ENCODE assay signal across 28 mouse cellular contexts in genomic region chr12:82698886-82699527, GRCm38 (mm10).
A peak's percentile ranks its signal among the peaks of the same experiment; 100 is the strongest.
DNase-seq lines count a peak whose midpoint lies in the region; ATAC-seq and TF ChIP-seq lines count a peak whose summit lies in the region.
"Had no signal": no experiment of that assay in that cellular context is flagged by ENCODE, and none has a peak within 500 bp of the region (broad histone marks: within the 10 kb centered on the region; RNA-seq: fewer than 3 reads in every experiment).

No protein-coding gene starts in this region.

- ATAC-seq in hindbrain, postnatal 0 days: peak; percentile 35; the same call in 1 of the 2 replicates
- ATAC-seq in hindbrain, embryonic 16.5 days: no peak
- ATAC-seq in lung, postnatal 0 days: no peak
- ATAC-seq in stomach, postnatal 0 days (ENCODE audit: low FRiP score, low TSS enrichment): peak; percentile 54; the same call in 1 of the 2 replicates
- ATAC-seq: intestine, embryonic 15.5 days; midbrain, embryonic 13.5 days; Patski had no signal

- no peak overlapping the region for H3K9ac ChIP-seq in hindbrain, postnatal 0 days (replicated peaks; ENCODE audit: low read length)
- H3K9ac ChIP-seq in hindbrain, embryonic 16.5 days (ENCODE audit: low read depth, low read length): no peak overlapping the region
- no peak overlapping the region for H3K9ac ChIP-seq in lung, postnatal 0 days (replicated peaks; ENCODE audit: low read depth)
- no peak overlapping the region for H3K9ac ChIP-seq in stomach, postnatal 0 days (ENCODE audit: low read length)
- H3K9ac ChIP-seq: heart, embryonic 13.5 days; hindbrain, embryonic 15.5 days; intestine, embryonic 15.5 days; limb, embryonic 12.5 days; liver, embryonic 15.5 days; midbrain, embryonic 13.5 days; neural tube, embryonic 13.5 days had no signal

- TF ChIP-seq CTCF in hindbrain, postnatal 0 days (IDR thresholded peaks at IDR 0.05; ENCODE audit: low read depth): no peak
- no peak for TF ChIP-seq CTCF in lung, postnatal 0 days (IDR thresholded peaks at IDR 0.05)
- TF ChIP-seq CTCF in stomach, postnatal 0 days (IDR thresholded peaks at IDR 0.05; ENCODE audit: low read depth): no peak

- peaks cover 3% of the 10 kb centered on the region; the same call in 1 of the 2 replicates for H3K4me1 ChIP-seq in hindbrain, postnatal 0 days (ENCODE audit: insufficient read depth, low read length)
- peaks cover 3% of the 10 kb centered on the region; the same call in 1 of the 2 replicates for H3K4me1 ChIP-seq in hindbrain, embryonic 16.5 days (ENCODE audit: control insufficient read depth, insufficient read depth, low read depth, low read length)
- peaks cover 3% of the 10 kb centered on the region; the same call in 1 of the 2 replicates for H3K4me1 ChIP-seq in lung, postnatal 0 days (ENCODE audit: insufficient read depth, low read depth, low read length)
- no peaks in the 10 kb centered on the region for H3K4me1 ChIP-seq in stomach, postnatal 0 days (replicated peaks; ENCODE audit: control insufficient read depth, insufficient read depth)
- H3K4me1 ChIP-seq: hindbrain, embryonic 15.5 days; intestine, embryonic 15.5 days; megakaryocyte, embryonic 14.5 days; midbrain, embryonic 13.5 days had no signal

- no peak overlapping the region for H3K27ac ChIP-seq in hindbrain, postnatal 0 days
- no peak overlapping the region for H3K27ac ChIP-seq in hindbrain, embryonic 16.5 days (ENCODE audit: low read depth, low read length)
- no peak overlapping the region for H3K27ac ChIP-seq in lung, postnatal 0 days (ENCODE audit: low read length)
- 0 out of 2 replicates have a peak overlapping the region, but pooled peaks have one; percentile 31 for H3K27ac ChIP-seq in stomach, postnatal 0 days (replicated peaks)
- H3K27ac ChIP-seq: heart, embryonic 13.5 days; hindbrain, embryonic 10.5 days; hindbrain, embryonic 15.5 days; intestine, embryonic 15.5 days; limb, embryonic 12.5 days; liver, embryonic 15.5 days; midbrain, embryonic 13.5 days; neural tube, embryonic 13.5 days had no signal

- no peak overlapping the region for H3K4me2 ChIP-seq in hindbrain, postnatal 0 days (ENCODE audit: low read depth, low read length)
- no peak overlapping the region for H3K4me2 ChIP-seq in hindbrain, embryonic 16.5 days (ENCODE audit: low read length)
- H3K4me2 ChIP-seq in lung, postnatal 0 days (replicated peaks; ENCODE audit: low read depth, low read length): no peak overlapping the region
- H3K4me2 ChIP-seq in stomach, postnatal 0 days (replicated peaks; ENCODE audit: low read depth): no peak overlapping the region
- H3K4me2 ChIP-seq: heart, embryonic 13.5 days; hindbrain, embryonic 15.5 days; intestine, embryonic 15.5 days; limb, embryonic 12.5 days; liver, embryonic 15.5 days; midbrain, embryonic 13.5 days; neural tube, embryonic 13.5 days had no signal

- H3K4me3 ChIP-seq in hindbrain, postnatal 0 days (ENCODE audit: low read length): no peak overlapping the region
- H3K4me3 ChIP-seq in hindbrain, embryonic 16.5 days (ENCODE audit: low read length): no peak overlapping the region
- H3K4me3 ChIP-seq in lung, postnatal 0 days (ENCODE audit: low read depth, low read length): no peak overlapping the region
- H3K4me3 ChIP-seq in stomach, postnatal 0 days (ENCODE audit: low read depth, low read length): no peak overlapping the region
- H3K4me3 ChIP-seq: erythroblast, embryonic 14.5 days; heart, embryonic 13.5 days; hindbrain, embryonic 10.5 days; hindbrain, embryonic 15.5 days; intestine, embryonic 15.5 days; limb, embryonic 12.5 days; liver, embryonic 15.5 days; megakaryocyte, embryonic 14.5 days; midbrain, embryonic 13.5 days; neural tube, embryonic 13.5 days had no signal

- TF ChIP-seq EP300 in lung, postnatal 0 days (IDR thresholded peaks at IDR 0.05): no peak
- TF ChIP-seq EP300 in stomach, postnatal 0 days (optimal IDR thresholded peaks at IDR 0.05): no peak

- no peaks in the 10 kb centered on the region for H3K27me3 ChIP-seq in hindbrain, postnatal 0 days (ENCODE audit: insufficient read depth, low read length)
- no peaks in the 10 kb centered on the region for H3K27me3 ChIP-seq in hindbrain, embryonic 16.5 days (replicated peaks; ENCODE audit: control insufficient read depth, insufficient read depth, low read length)
- no peaks in the 10 kb centered on the region for H3K27me3 ChIP-seq in lung, postnatal 0 days (replicated peaks; ENCODE audit: insufficient read depth, low read length)
- no peaks in the 10 kb centered on the region for H3K27me3 ChIP-seq in stomach, postnatal 0 days (ENCODE audit: control insufficient read depth, insufficient read depth, low read length)
- H3K27me3 ChIP-seq: heart, embryonic 13.5 days; hindbrain, embryonic 15.5 days; intestine, embryonic 15.5 days; limb, embryonic 12.5 days; liver, embryonic 15.5 days; midbrain, embryonic 13.5 days; neural tube, embryonic 13.5 days; Patski had no signal

- WGBS in hindbrain, postnatal 0 days: 61% methylated on average over 12 of the region's 12 CpGs
- 77% methylated on average over 12 of the region's 12 CpGs for WGBS in hindbrain, embryonic 16.5 days
- 59% methylated on average over 12 of the region's 12 CpGs for WGBS in lung, postnatal 0 days
- WGBS in stomach, postnatal 0 days: 43% methylated on average over 12 of the region's 12 CpGs

- H3K36me3 ChIP-seq in hindbrain, postnatal 0 days (ENCODE audit: insufficient read depth, low read length): no peaks in the 10 kb centered on the region
- H3K36me3 ChIP-seq in hindbrain, embryonic 16.5 days (ENCODE audit: control insufficient read depth, insufficient read depth, low read length): no peaks in the 10 kb centered on the region
- no peaks in the 10 kb centered on the region for H3K36me3 ChIP-seq in lung, postnatal 0 days (ENCODE audit: insufficient read depth, low read length)
- no peaks in the 10 kb centered on the region for H3K36me3 ChIP-seq in stomach, postnatal 0 days (ENCODE audit: control insufficient read depth, insufficient read depth, low read length)
- H3K36me3 ChIP-seq: heart, embryonic 13.5 days; hindbrain, embryonic 10.5 days; hindbrain, embryonic 15.5 days; intestine, embryonic 15.5 days; limb, embryonic 12.5 days; liver, embryonic 15.5 days; midbrain, embryonic 13.5 days; neural tube, embryonic 13.5 days had no signal

- peak; percentile 11 to 13 for DNase-seq in cerebellum, postnatal 25 days
- DNase-seq in cerebellum, adult 11 months: no peak
- no peak for DNase-seq in hindbrain, postnatal 0 days (ENCODE audit: low spot score)
- peak; percentile 16 for DNase-seq in lung, postnatal 0 days (ENCODE audit: low spot score)
- DNase-seq in lung, postnatal 25 days (ENCODE audit: low spot score): no peak
- no peak for DNase-seq in stomach, postnatal 0 days (ENCODE audit: low spot score)
- DNase-seq in embryo, embryonic 10.5 days (ENCODE audit: low spot score): no peak
- DNase-seq: adrenal gland, postnatal 14 days; cerebellum, adult 2 months; gastrocnemius, postnatal 25 days; heart, postnatal 14 days; kidney, adult 8-10 months; kidney, postnatal 10 days; layer of hippocampus, adult 9-11 months; lung, postnatal 14 days; thymus, postnatal 25 days had no signal

- H3K9me3 ChIP-seq in hindbrain, postnatal 0 days (ENCODE audit: low read length): no peaks in the 10 kb centered on the region
- H3K9me3 ChIP-seq in hindbrain, embryonic 16.5 days (ENCODE audit: control insufficient read depth, low read length): no peaks in the 10 kb centered on the region
- H3K9me3 ChIP-seq in lung, postnatal 0 days (ENCODE audit: low read length): no peaks in the 10 kb centered on the region
- H3K9me3 ChIP-seq in stomach, postnatal 0 days (ENCODE audit: control insufficient read depth, low read length): no peaks in the 10 kb centered on the region
- H3K9me3 ChIP-seq: heart, embryonic 13.5 days; hindbrain, embryonic 10.5 days; hindbrain, embryonic 15.5 days; intestine, embryonic 15.5 days; limb, embryonic 12.5 days; liver, embryonic 15.5 days; megakaryocyte, embryonic 14.5 days; midbrain, embryonic 13.5 days; neural tube, embryonic 13.5 days had no signal

Comparison
In these comparisons a context has a peak if more than half of its experiments do, and no peak if none do; other contexts are left out.
1. DNase-seq: peak in cerebellum, postnatal 25 days (2 of 2) and lung, postnatal 0 days (single experiment); none in cerebellum, adult 11 months (single experiment), hindbrain, postnatal 0 days (single experiment), lung, postnatal 25 days (single experiment), stomach, postnatal 0 days (single experiment) and embryo, embryonic 10.5 days (single experiment).
2. ATAC-seq: peak in hindbrain, postnatal 0 days (single experiment) and stomach, postnatal 0 days (single experiment); none in hindbrain, embryonic 16.5 days (single experiment) and lung, postnatal 0 days (single experiment).